Mouse (Mus musculus) lung, adult 2 months (tissue): Measurements from ENCODE around the gene Nbea.

ENCODE experiments used
- CTCF ChIP-seq: fragments of 200-500 bp; IDR thresholded peaks from 2 replicates; pipeline ENCODE4 v1.5.1; 2011; ENCODE audit warnings: mild to moderate bottlenecking, low read length, control low read depth; ENCODE audit not compliant: insufficient read depth
- POLR2A ChIP-seq: fragments of 200-500 bp; IDR thresholded peaks from 2 replicates; pipeline ENCODE4 v1.6.1; 2011; ENCODE audit warnings: low read depth, mild to moderate bottlenecking, control low read depth, low read length, borderline replicate concordance; ENCODE audit errors: extremely low read depth

DNA sequence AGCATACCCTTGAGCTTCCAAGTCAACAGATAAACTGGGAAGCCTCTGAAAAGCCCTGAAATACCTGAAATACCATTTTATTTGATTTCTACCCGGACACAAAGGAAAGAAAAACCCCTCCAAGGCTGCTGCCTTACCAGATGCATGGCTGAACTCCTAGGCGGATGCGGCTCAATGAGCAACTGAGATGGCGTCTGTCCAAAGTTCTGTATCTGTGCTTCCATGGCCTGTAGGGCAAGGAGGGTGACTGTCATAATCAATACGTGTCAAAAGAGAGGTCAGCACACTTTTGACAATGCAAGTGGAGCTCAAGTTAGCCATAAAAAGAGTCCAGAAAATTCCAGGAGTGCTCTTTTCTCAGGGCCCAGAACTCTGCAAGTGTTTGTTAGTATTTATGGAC is 534.0 kb downstream of the Nbea start:
- no peak for TF ChIP-seq CTCF
- no peak for TF ChIP-seq POLR2A
